Mouse (Mus musculus) midbrain, embryonic 15.5 days (tissue): ENCODE measurements around the gene Polr1d. TPM values are rescaled to one million over a fixed set of nuclear protein-coding genes. Genes with fewer than 3 reads are reported as not detected.

ENCODE experiments used
- ATAC-seq: fragments of 200-750 bp; cut with Nextera tagmentation; replicated peaks from 2 replicates; pipeline ENCODE4 v1.8.0; 2017; ENCODE audit warnings: moderate TSS enrichment
- H3K27ac ChIP-seq: fragments of 300-500 bp; sonication (generic); 2 replicates; pipeline ENCODE4 v1.5.1; 2015; ENCODE audit warnings: mild to moderate bottlenecking, inconsistent platforms
- H3K27me3 ChIP-seq: fragments of 300-500 bp; sonication (generic); replicated peaks from 2 replicates; pipeline ENCODE4 v1.6.1; 2015; ENCODE audit warnings: inconsistent platforms
- H3K36me3 ChIP-seq: fragments of 300-500 bp; sonication (generic); replicated peaks from 2 replicates; pipeline ENCODE4 v1.6.1; 2015; ENCODE audit warnings: inconsistent platforms
- H3K4me1 ChIP-seq: fragments of 300-500 bp; sonication (generic); 2 replicates; pipeline ENCODE4 v1.6.1; 2015; ENCODE audit warnings: inconsistent platforms
- H3K4me2 ChIP-seq: fragments of 300-500 bp; sonication (generic); 2 replicates; pipeline ENCODE4 v1.6.1; 2015; ENCODE audit warnings: inconsistent platforms, mild to moderate bottlenecking, moderate library complexity
- H3K4me3 ChIP-seq: fragments of 300-500 bp; sonication (generic); 2 replicates; pipeline ENCODE4 v1.5.1; 2015; ENCODE audit warnings: mild to moderate bottlenecking, inconsistent platforms
- H3K9ac ChIP-seq: fragments of 300-500 bp; sonication (generic); 2 replicates; pipeline ENCODE4 v1.6.1; 2015; ENCODE audit warnings: mild to moderate bottlenecking, inconsistent platforms
- H3K9me3 ChIP-seq: fragments of 300-500 bp; sonication (generic); 2 replicates; pipeline ENCODE4 v1.6.1; 2016; ENCODE audit warnings: inconsistent platforms
- WGBS: fragments of 180-500 bp; shearing (Covaris S2); methylation state at CpG from one replicate; pipeline ENCODE4 v1.1.7; 2015; ENCODE audit warnings: mixed read lengths; 5-methylcytosine and 5-hydroxymethylcytosine counted together
- polyA plus RNA-seq: library from polyadenylated mRNA; unstranded; fragments of >200 nt; fragmentation: Nextera tagmentation; extraction: Ambion mirVana; gene quantifications from 2 replicates; pipeline ENCODE4 v1.2.1, GENCODE M21; 2015

Polr1d gene
- polyA plus RNA-seq, 1 experiment from 2014 or later: 95.6 TPM

DNA sequence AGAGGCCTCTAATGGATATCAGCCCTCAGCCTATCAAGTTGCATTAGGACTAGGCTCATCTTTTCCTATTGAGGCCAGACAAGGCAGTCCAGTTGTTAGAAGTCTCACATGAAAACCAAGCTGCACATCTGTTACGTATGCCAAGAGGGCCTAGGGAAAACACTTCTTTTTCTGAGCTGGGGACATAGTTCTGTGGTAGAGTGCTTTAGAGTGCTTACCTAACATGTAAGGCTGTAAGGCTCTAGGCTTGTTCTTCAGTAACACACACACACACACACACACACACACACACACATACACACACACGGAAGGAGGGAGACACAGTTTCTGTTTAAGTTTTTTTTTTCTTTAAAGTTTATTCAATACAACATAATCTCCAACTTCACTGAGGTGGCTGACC is 23.3 kb downstream of the Polr1d start:
- H3K9me3 ChIP-seq: no peaks in the 10 kb centered on the region
- 74% methylated on average over 2 of the region's 2 CpGs for WGBS
- H3K27me3 ChIP-seq: no peaks in the 10 kb centered on the region
- no peak overlapping the region for H3K4me3 ChIP-seq
- H3K36me3 ChIP-seq: no peaks in the 10 kb centered on the region; the same call in 1 of the 2 replicates
- no peak overlapping the region for H3K9ac ChIP-seq
- ATAC-seq: no peak
- no peaks in the 10 kb centered on the region for H3K4me1 ChIP-seq
- H3K27ac ChIP-seq: no peak overlapping the region
- no peak overlapping the region for H3K4me2 ChIP-seq

DNA sequence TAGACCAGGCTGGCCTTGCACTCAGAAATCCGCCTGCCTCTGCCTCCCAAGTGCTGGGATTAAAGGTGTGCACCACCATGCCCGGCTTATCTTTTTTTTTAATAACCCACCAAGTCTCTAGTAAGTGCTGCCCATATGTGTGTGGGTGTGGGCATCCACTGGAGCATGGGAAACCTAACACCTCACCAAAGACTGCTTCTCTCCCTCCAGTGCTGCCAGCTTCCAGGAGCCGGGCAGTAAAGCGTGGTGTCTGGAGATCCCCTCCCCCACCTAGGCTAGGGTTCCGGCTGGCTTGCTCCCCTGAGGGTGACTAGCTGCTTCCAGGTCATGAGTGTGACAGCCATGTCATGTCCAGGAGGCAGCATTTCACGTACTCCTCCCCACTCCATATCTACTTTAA is 25.4 kb downstream of the Polr1d start:
- Histone ChIP-seq H3K36me3 (peaks cover 6% of the 10 kb centered on the region; the same call in 1 of the 2 replicates), H3K9ac (no peak overlapping the region), H3K4me1 (no peaks in the 10 kb centered on the region), H3K9me3 (no peaks in the 10 kb centered on the region), H3K27ac (no peak overlapping the region), H3K4me2 (no peak overlapping the region), H3K4me3 (no peak overlapping the region), H3K27me3 (no peaks in the 10 kb centered on the region)
- ATAC-seq: no peak
- WGBS: 88% methylated on average over 6 of the region's 6 CpGs

DNA sequence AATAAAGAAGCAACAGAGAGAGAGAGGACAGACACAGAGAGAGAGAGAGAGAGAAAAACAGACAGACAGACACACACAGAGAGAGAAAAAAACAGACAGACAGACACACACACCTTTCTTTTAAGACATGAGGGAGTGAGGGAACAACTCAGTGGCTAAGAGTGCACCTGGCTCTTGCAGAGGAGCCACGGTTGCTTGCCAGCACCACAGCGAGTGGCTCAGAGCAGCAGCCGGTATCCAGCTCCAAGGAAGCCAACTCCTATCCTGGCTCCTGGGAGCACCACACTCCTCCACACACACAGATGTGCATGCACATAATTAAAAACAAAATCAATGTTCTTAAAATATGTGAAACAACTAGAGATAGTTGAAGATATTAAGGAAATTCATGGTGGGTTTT is 30.4 kb downstream of the Polr1d start:
- Histone ChIP-seq H3K9me3 (no peaks in the 10 kb centered on the region), H3K27ac (no peak overlapping the region), H3K27me3 (no peaks in the 10 kb centered on the region), H3K4me1 (no peaks in the 10 kb centered on the region), H3K9ac (no peak overlapping the region), H3K4me3 (no peak overlapping the region), H3K4me2 (no peak overlapping the region), H3K36me3 (peaks cover 6% of the 10 kb centered on the region; the same call in 1 of the 2 replicates)
- WGBS: 95% methylated on average over 3 of the region's 3 CpGs
- ATAC-seq: no peak

DNA sequence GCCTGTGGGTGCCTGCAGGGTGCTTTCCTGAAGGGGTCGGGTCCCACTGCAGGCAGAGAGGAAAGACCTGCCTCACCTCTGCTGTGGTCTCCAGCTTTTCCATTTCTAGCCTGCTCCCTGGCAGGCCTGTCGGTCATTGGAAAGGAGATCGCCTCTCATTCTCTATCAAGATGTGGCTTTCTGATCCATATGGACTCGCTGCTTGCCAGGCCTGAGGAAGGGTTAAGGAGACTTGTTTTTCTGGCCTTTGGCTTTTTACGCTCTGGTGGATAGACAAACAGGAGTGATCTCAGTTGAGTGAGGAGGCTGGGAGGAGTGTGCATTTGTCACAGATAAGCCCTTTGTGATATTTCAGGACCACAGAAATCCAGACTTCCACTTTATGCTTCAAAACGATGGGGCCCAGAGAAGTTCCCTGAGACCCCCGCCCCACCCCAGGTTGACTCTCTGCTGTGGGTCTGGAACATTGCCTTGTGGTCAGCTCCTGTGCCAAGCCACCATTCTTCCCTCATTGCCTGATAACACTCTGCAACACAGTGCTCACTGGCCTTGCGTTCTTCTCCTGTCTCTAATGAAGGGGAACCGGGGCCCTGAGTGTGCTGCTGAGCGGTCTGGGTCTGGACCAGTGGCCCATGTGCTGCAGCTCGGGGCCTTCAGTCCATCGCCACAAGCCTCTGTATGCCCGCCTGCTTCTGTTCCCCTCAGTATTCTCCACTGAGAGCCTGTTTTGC is 32.2 kb downstream of the Polr1d start:
- no peaks in the 10 kb centered on the region for H3K27me3 ChIP-seq
- no peaks in the 10 kb centered on the region for H3K9me3 ChIP-seq
- H3K4me3 ChIP-seq: no peak overlapping the region
- peaks cover 6% of the 10 kb centered on the region; the same call in 1 of the 2 replicates for H3K36me3 ChIP-seq
- no peak overlapping the region for H3K4me2 ChIP-seq
- 89% methylated on average over 13 of the region's 13 CpGs for WGBS
- H3K9ac ChIP-seq: no peak overlapping the region
- ATAC-seq: no peak
- no peaks in the 10 kb centered on the region for H3K4me1 ChIP-seq
- no peak overlapping the region for H3K27ac ChIP-seq

DNA sequence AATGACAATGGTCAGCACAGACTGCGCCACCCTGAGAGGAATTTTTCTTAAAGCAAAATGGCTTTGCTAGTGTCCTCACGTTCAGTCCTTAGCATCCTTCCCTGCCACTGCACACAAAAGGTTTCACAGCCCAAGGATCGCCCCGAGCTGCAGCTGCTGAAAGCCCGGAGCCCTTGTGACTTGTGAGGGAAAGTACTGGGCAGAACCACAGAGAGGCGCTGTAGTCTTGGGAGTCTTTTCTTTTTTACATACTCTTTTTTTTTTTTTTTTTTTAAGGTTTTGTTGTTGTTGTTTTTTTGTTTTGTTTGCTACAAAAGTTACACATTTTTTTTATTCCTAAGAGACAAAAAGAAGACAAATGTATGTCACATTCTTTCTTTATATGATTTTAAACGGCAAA is 37.9 kb downstream of the Polr1d start:
- no peak for ATAC-seq
- no peak overlapping the region for H3K4me3 ChIP-seq
- WGBS: 73% methylated on average over 7 of the region's 7 CpGs
- H3K36me3 ChIP-seq: no peaks in the 10 kb centered on the region
- no peaks in the 10 kb centered on the region for H3K27me3 ChIP-seq
- H3K9me3 ChIP-seq: no peaks in the 10 kb centered on the region
- H3K27ac ChIP-seq: no peak overlapping the region
- H3K9ac ChIP-seq: no peak overlapping the region
- no peaks in the 10 kb centered on the region for H3K4me1 ChIP-seq
- H3K4me2 ChIP-seq: no peak overlapping the region

DNA sequence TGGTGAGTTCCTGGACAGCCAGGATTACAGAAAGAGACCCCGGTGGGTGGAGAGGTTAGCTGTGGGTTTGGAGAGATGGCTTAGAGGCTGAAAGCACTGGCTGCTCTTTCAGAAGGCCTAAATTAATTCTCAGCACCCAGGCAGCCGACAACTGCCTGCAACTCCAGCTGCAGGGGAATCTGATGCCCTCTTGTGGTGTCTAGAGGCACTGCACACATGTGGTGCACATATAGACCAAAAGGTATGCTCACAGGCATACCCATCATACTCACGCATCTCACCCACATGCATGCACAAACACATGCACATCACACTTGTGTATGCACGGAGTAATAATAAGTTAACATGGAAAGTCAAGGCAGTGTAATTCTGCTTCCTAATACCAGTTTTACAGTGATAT is 38.8 kb downstream of the Polr1d start:
- Histone ChIP-seq H3K9ac (no peak overlapping the region), H3K4me2 (no peak overlapping the region), H3K27me3 (no peaks in the 10 kb centered on the region), H3K27ac (no peak overlapping the region), H3K4me3 (no peak overlapping the region), H3K4me1 (no peaks in the 10 kb centered on the region), H3K36me3 (no peaks in the 10 kb centered on the region), H3K9me3 (no peaks in the 10 kb centered on the region)
- no peak for ATAC-seq
- 94% methylated on average over 4 of the region's 4 CpGs for WGBS

DNA sequence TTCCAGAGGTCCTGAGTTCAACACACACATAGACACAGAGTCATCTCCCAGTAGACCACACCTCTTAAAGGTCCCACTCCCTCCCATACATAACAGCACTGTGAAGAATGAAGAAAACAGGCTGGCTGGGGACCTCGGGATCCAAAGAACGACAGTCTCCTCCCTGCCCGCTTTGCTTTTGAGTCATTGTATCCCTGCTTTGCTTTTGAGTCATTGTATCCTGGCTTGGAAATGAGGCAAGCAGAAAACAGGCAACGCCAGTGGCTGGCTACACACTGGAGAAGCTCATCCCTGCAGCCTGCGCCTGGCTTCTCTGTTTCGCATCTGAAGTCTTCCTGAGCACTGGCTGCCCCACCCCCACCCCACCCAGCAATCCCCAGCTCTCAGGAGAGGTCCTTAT is 40.2 kb downstream of the Polr1d start:
- no peak overlapping the region for H3K9ac ChIP-seq
- no peak overlapping the region for H3K27ac ChIP-seq
- H3K27me3 ChIP-seq: no peaks in the 10 kb centered on the region
- no peak overlapping the region for H3K4me3 ChIP-seq
- no peak for ATAC-seq
- WGBS: 23% methylated on average over 6 of the region's 6 CpGs
- H3K36me3 ChIP-seq: no peaks in the 10 kb centered on the region
- no peaks in the 10 kb centered on the region for H3K4me1 ChIP-seq
- no peak overlapping the region for H3K4me2 ChIP-seq
- no peaks in the 10 kb centered on the region for H3K9me3 ChIP-seq

DNA sequence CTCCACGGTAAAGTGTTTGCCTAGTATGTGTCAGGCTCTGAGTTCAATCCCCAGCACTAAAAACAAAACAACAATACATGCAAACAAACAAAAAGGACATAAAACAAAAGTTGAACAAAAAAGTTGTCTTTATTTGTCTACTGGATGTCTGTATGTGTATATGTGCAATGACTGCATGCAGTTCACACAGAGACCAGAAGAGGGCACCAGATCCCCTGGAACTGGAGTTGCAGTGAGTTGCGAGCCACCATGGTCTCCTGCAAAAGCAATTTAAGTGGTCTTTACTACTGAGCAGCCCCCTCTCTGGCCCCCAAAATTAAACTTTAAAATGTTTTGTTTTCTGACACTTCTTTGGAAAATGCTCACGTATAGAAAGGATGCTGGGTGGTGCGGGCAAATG is 44.3 kb downstream of the Polr1d start:
- 97% methylated on average over 4 of the region's 4 CpGs for WGBS
- H3K27me3 ChIP-seq: 0 out of 2 replicates have a peak, but pooled peaks cover 2% of the 10 kb centered on the region
- H3K9me3 ChIP-seq: no peaks in the 10 kb centered on the region
- ATAC-seq: no peak
- no peak overlapping the region for H3K27ac ChIP-seq
- no peak overlapping the region for H3K4me3 ChIP-seq
- no peak overlapping the region for H3K4me2 ChIP-seq
- H3K9ac ChIP-seq: no peak overlapping the region
- H3K4me1 ChIP-seq: no peaks in the 10 kb centered on the region
- H3K36me3 ChIP-seq: no peaks in the 10 kb centered on the region

DNA sequence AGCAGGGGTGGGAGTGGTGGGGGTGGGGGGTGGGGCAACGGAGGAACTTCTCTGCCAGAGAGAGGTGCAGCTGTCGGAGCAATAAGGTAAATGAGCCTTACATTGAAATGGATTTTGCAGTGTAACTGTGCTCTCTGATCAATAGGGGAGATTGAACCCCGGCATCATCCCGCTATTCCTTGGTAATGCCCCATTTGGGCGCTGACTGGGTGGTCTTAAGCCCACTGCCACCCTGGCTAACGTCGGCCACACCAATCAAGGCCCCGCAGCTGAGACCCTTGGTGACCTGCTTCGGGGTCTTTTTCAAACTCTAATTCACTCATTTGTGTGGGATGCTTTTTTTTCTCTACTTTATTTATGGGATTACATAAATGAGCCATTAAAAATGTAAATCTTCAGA is 47.9 kb downstream of the Polr1d start:
- ATAC-seq: no peak
- H3K4me1 ChIP-seq: no peaks in the 10 kb centered on the region
- no peak overlapping the region for H3K4me3 ChIP-seq
- H3K9ac ChIP-seq: no peak overlapping the region
- H3K36me3 ChIP-seq: no peaks in the 10 kb centered on the region
- H3K27ac ChIP-seq: no peak overlapping the region
- no peaks in the 10 kb centered on the region for H3K9me3 ChIP-seq
- no peak overlapping the region for H3K4me2 ChIP-seq
- 0 out of 2 replicates have a peak, but pooled peaks cover 2% of the 10 kb centered on the region for H3K27me3 ChIP-seq
- 34% methylated on average over 9 of the region's 9 CpGs for WGBS

DNA sequence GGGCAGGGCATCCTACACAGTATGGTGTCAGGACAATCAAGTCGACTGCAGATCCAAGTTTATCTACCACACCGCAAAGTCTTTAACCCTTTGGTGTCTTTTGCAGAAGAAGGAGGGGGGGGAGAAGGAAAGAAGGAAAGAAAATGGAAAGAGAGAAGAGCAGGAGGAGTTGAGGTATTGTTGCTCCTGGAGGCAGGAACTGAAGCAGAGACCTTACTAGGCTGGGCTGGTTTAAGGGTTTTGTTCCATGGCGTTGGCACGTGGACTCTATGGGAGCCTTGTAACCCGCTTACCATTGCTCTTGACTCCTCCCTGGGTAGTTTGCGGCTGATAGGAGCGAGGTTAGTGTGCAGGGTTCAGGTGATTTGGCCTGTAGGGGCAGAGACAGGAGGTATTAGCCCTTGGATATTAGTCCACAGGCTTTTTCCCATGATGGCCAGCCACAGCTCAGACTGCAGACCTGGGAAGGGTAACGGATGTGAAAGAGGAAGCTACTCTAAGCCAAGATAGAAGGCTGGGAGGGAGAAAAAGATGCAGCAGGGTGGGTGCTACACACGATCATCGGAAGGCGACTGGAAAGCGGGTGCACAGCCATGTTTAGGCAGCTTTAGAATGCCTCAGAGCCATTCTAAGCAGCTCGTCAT is 48.8 kb downstream of the Polr1d start:
- no peaks in the 10 kb centered on the region for H3K4me1 ChIP-seq
- WGBS: 89% methylated on average over 13 of the region's 13 CpGs
- H3K4me3 ChIP-seq: no peak overlapping the region
- H3K9ac ChIP-seq: no peak overlapping the region
- no peaks in the 10 kb centered on the region for H3K36me3 ChIP-seq
- no peak overlapping the region for H3K4me2 ChIP-seq
- H3K9me3 ChIP-seq: no peaks in the 10 kb centered on the region
- ATAC-seq: no peak
- 0 out of 2 replicates have a peak, but pooled peaks cover 2% of the 10 kb centered on the region for H3K27me3 ChIP-seq
- H3K27ac ChIP-seq: no peak overlapping the region

DNA sequence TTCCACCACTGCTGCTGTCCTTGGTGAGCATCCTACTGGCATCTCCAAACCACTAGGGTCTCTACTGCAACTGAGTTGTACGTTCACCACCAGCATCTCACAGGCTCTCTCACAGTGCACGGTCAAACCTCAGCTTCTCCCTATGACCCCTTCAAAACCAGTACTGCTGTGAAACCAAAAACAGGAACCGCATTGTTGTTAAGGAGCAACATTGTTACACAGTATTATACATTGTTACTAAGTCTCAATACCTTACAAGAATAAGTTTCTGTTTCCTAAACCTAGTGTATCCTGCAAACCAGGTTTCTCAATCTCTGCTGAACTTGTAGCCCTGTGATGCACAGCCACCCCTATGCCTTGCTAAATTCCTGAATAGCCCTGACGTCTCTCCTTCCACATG is 51.0 kb downstream of the Polr1d start:
- Histone ChIP-seq H3K4me2 (no peak overlapping the region), H3K4me1 (no peaks in the 10 kb centered on the region), H3K9ac (no peak overlapping the region), H3K27me3 (0 out of 2 replicates have a peak, but pooled peaks cover 6% of the 10 kb centered on the region), H3K9me3 (no peaks in the 10 kb centered on the region), H3K4me3 (no peak overlapping the region), H3K36me3 (no peaks in the 10 kb centered on the region), H3K27ac (no peak overlapping the region)
- ATAC-seq: no peak
- 87% methylated on average over 4 of the region's 4 CpGs for WGBS

DNA sequence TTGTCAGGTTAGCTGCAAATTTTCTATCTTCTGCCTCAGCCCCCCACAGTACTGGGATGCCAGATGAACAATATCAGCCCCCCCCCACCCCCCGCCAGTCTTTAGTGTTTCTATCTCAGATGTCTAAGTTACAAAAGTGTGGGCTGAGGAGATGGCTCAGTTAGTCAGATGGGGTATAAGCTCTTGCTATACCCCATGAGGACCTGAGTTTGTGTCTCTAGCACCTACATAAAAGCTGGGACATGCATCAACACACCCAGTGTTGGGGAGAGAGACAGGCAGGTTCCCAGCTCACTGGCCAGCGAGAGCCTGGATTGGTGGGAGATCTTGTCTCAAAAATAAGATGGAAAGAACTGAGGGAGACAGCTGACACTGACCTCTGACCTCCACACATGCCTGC is 52.6 kb downstream of the Polr1d start:
- no peak for ATAC-seq

DNA sequence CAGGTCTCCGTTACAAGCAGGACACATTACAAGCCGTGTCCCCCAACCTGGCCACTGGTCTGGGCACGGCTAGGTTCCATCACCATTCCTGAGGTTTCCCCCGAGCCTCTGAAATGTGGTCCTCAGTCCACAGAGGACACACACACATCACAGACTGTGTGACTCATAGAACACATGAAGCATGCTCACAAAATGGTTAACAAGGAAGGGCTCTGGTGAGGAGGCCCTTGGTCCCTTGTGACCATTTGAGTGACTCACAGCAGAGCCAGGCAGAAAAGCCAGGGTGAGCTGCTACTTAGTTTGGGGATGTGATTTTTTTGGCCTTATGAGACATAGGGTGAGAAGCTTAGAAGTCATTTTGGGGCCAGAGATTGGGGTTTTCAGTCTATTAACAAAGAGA is 55.1 kb downstream of the Polr1d start:
- Histone ChIP-seq H3K4me1 (peaks cover 10% of the 10 kb centered on the region), H3K4me2 (no peak overlapping the region), H3K36me3 (no peaks in the 10 kb centered on the region), H3K27ac (no peak overlapping the region), H3K9ac (no peak overlapping the region), H3K9me3 (no peaks in the 10 kb centered on the region), H3K4me3 (no peak overlapping the region), H3K27me3 (peaks cover 18% of the 10 kb centered on the region)
- no peak for ATAC-seq
- 88% methylated on average over 4 of the region's 4 CpGs for WGBS

More for the DNA sequence above, 52.6 kb downstream of the Polr1d start:
- no peak overlapping the region for H3K4me2 ChIP-seq
- peaks cover 8% of the 10 kb centered on the region for H3K4me1 ChIP-seq
- H3K27me3 ChIP-seq: 0 out of 2 replicates have a peak, but pooled peaks cover 6% of the 10 kb centered on the region
- 80% methylated on average over 2 of the region's 2 CpGs for WGBS
- no peak overlapping the region for H3K4me3 ChIP-seq
- no peaks in the 10 kb centered on the region for H3K9me3 ChIP-seq
- H3K27ac ChIP-seq: no peak overlapping the region
- H3K36me3 ChIP-seq: no peaks in the 10 kb centered on the region
- H3K9ac ChIP-seq: no peak overlapping the region
